Mouse (Mus musculus) 416B (cell line): ENCODE measurements at regions not wholly inside any gene's neighbourhood (a gene's known extent, or its start where the extent isn't known, plus 50 kb on each side); places are given as distances from the start of the nearest gene placed in this dataset.
"Not testable (repeated sequence)": the region's sequence is repeated elsewhere in the genome, so short reads cannot be mapped to it uniquely, and the experiment has no call there.

Source experiments
- DNase-seq: peaks from one replicate; pipeline ENCODE4 v3.0.0; 2011; ENCODE audit warnings: low read depth

GRCm38 (mm10) chr11:22420003-22420723 lies 78.1 kb upstream of the Ehbp1 start:
- no peak for DNase-seq

GRCm38 (mm10) chr11:22421762-22422161 lies 79.7 kb upstream of the Ehbp1 start:
- DNase-seq = no peak

GRCm38 (mm10) chr11:22437140-22437850 lies 74.6 kb upstream of the Tmem17 start:
- peak; percentile 61 for DNase-seq

DNA sequence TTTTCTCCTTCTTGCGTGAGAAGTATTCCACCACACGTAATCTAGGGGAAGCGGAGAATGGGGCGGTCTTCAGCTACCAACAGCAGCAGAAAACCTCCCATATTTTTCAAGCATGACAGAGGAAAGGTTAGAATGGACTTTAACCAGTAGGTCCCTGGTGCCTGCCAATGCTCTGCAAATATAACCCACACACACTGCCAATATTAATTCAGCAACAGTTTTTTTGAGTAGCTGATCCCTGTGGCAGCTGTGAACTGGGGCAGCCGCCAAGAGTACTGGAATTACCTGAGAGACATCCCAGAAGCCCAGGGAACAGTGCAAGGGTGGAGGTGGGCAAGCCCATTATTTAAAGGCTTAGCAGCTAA lies 74.1 kb upstream of the Tmem17 start:
- DNase-seq = no peak

DNA sequence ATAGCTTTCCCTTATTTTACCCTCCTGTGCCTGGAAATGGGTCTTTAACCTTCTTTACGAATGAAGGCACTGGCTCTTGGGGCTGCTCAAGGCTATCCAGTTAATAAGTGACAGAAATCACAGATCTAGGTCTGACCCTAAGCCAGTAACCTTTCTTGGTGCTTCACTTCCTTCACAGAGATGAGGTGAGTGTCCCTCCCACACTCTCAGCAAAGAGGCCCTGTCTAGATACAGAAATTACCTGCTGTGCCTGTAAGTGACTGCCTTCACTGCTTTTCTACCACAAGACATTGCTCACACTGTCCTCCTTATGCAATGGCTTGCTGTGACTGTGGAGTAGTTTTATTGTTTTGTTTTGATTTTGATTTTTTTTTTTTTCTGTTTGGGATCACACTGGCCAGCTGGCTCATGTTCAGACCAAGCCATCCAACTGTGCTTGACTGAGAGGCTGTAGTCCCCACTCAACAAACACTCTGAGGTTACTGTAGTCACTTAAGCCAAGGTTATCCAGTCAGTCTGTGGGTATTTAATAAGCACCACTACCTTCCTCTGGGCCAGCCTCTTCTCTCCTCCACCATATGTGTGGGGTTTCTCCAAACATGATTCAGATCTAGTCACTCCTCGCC lies 73.3 kb upstream of the Tmem17 start:
- DNase-seq = no peak

DNA sequence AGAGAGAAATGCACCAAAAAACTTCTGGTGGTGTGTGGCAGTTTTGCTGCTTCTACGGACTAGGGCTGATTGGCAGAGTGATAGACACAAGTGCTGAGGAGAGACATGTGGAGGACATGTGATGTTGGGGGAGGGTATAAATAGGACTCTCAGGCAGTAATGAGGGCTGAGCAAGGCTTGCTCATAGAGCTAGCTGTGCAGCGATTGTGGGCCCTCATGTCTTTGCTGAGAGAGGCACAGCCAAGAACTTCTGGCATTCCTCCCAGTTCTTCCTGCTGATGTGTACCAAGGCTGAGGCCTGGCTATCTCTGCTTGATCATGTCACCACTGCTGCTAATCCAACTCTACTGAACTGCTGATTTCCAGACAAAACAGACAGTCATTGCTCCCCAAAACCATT lies 71.4 kb upstream of the Tmem17 start:
- DNase-seq = no peak

DNA sequence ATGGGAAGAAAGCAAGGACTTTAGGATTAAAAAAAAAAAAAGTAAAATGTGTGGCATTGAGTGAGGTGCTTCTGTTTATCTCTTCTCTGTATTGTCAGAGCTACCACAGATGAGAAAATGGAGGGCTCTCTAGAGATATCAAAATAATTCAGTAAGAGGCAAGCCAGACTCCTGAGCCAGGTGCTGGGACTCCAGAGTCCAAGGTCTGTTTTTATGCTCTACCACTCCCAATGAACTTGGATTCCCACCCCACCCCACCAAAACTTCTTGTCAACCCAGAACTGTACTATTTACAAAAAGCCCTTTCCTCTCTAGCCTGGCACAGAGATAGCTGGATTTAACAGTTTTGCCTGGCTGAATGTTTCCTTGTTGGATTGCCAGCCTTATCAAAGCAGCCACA lies 58.7 kb upstream of the Tmem17 start:
- DNase-seq = no peak

GRCm38 (mm10) chr11:22456286-22456685 lies 55.6 kb upstream of the Tmem17 start:
- DNase-seq = no peak

DNA sequence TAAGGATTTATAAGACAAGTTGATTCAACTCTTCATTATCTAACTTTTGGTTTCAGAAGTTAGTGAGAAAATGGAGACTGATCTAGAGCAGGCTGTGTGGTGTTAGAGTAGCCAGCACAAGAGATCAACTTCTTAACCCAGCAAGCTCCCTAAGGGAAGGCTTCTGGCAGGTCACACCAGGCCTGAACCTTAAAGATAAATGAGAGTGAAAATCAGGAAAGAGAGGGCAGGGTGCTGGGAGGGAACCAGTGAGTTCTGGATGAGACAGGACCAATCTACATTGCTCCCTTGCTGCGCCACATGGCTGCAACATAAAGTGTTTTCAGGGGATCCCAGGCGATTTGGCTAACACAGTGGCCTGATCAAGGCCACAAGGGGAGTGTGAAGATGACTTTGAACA lies 54.7 kb upstream of the Tmem17 start:
- no peak for DNase-seq

GRCm38 (mm10) chr11:22458951-22459703 lies 52.8 kb upstream of the Tmem17 start:
- no peak for DNase-seq

DNA sequence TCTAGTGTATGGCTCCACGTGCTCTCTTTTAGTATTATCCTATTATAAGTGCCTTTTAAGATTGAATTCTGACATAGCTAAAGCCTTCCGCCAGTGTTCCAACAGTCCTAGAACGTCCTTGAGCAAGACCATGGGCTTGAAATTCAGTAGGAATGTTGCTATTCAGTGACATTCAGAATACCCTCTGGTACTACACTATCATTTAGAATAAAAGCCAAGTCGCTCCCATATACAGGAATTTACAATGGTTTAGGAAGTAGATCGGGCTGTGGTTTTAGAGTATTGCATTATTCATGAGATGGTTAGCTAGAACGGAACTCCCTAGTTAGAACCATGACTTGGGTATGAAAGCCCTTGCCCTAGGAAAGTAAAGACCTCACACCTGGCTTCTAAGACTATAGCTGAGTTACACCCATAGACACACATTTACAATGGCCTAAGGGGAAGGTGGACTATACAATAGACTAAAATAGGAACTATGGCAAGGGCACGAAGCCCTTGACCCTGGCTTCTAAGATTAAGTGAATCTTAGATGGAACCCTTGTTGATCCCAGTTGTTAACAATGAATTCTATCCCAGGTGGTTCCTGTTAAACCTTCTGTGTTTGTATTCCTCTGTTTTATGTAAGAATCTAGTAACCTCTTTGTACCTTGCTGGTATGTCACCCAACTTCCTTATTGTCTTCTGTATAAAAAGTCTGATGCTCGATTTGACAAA lies 50.7 kb upstream of the Tmem17 start:
- DNase-seq = not testable (repeated sequence)
